Mouse (Mus musculus) embryonic fibroblast, embryonic 13.5 days (primary cell): ENCODE data around the gene As3mt. TPM values are rescaled to one million over a fixed set of nuclear protein-coding genes. Genes with fewer than 3 reads are reported as not detected.
"Not testable (repeated sequence)": the region's sequence is repeated elsewhere in the genome, so short reads cannot be mapped to it uniquely, and the experiment has no call there.

Experiments
- H3K27ac ChIP-seq: 2 replicates; pipeline ENCODE4 v1.5.1; 2012; ENCODE audit warnings: low read length, control low read depth, inconsistent platforms; ENCODE audit not compliant: insufficient read depth
- H3K4me1 ChIP-seq: 2 replicates; pipeline ENCODE4 v1.6.1; 2011; ENCODE audit warnings: low read length; ENCODE audit not compliant: control insufficient read depth, insufficient read depth
- H3K4me3 ChIP-seq: 2 replicates; pipeline ENCODE4 v1.5.1; 2011; ENCODE audit warnings: mild to moderate bottlenecking, control low read depth, low read length; ENCODE audit not compliant: insufficient read depth
- CTCF ChIP-seq: IDR thresholded peaks from 2 replicates; pipeline ENCODE4 v1.5.1; 2011; ENCODE audit warnings: mild to moderate bottlenecking, control low read depth, low read length, moderate library complexity, borderline replicate concordance; ENCODE audit not compliant: insufficient read depth
- POLR2A ChIP-seq: IDR thresholded peaks from 2 replicates; pipeline ENCODE4 v1.6.1; 2011; ENCODE audit warnings: low read depth, mild to moderate bottlenecking, control low read depth, low read length, moderate library complexity
- polyA plus RNA-seq: library from polyadenylated mRNA; stranded (reverse); fragments of >200 nt; gene quantifications from 2 replicates; pipeline ENCODE4 v1.2.4, GENCODE M21; 2011; ENCODE audit warnings: low read depth; ENCODE audit not compliant: missing spikeins, insufficient read length

Gene As3mt
- polyA plus RNA-seq, 1 experiment: 5.6 TPM

GRCm38 (mm10) chr19:46740341-46741008, 33.2 kb downstream of the As3mt start:
- Histone ChIP-seq H3K4me3 (no peak overlapping the region), H3K27ac (no peak overlapping the region), H3K4me1 (no peaks in the 10 kb centered on the region)
- TF ChIP-seq CTCF (no peak), POLR2A (no peak)

- H3K4me3 ChIP-seq: no peak overlapping the region
- no peaks in the 10 kb centered on the region for H3K4me1 ChIP-seq
- TF ChIP-seq POLR2A: no peak
- TF ChIP-seq CTCF: peak; percentile 18; the same call in 1 of the 2 replicates
These were observed 34.3 kb downstream of the As3mt start for GRCm38 (mm10) chr19:46741574-46741973.

GRCm38 (mm10) chr19:46744681-46745080, 37.4 kb downstream of the As3mt start:
- TF ChIP-seq POLR2A (no peak), CTCF (no peak)
- Histone ChIP-seq H3K4me3 (no peak overlapping the region), H3K27ac (no peak overlapping the region), H3K4me1 (no peaks in the 10 kb centered on the region)

More at GRCm38 (mm10) chr19:46741574-46741973, 34.3 kb downstream of the As3mt start:
- H3K27ac ChIP-seq: no peak overlapping the region

GRCm38 (mm10) chr19:46747799-46748198, 40.5 kb downstream of the As3mt start:
- no peaks in the 10 kb centered on the region for H3K4me1 ChIP-seq
- no peak overlapping the region for H3K27ac ChIP-seq
- no peak overlapping the region for H3K4me3 ChIP-seq
- TF ChIP-seq CTCF (no peak), POLR2A (no peak)

GRCm38 (mm10) chr19:46752235-46752634, 45.0 kb downstream of the As3mt start:
- Histone ChIP-seq H3K4me1 (no peaks in the 10 kb centered on the region), H3K4me3 (no peak overlapping the region), H3K27ac (no peak overlapping the region)
- TF ChIP-seq POLR2A: no peak
- no peak for TF ChIP-seq CTCF

GRCm38 (mm10) chr19:46755066-46755465, 47.8 kb downstream of the As3mt start:
- no peaks in the 10 kb centered on the region for H3K4me1 ChIP-seq
- TF ChIP-seq POLR2A (no peak), CTCF (peak; percentile 36; the same call in 1 of the 2 replicates)
- no peak overlapping the region for H3K4me3 ChIP-seq
- H3K27ac ChIP-seq: no peak overlapping the region

DNA sequence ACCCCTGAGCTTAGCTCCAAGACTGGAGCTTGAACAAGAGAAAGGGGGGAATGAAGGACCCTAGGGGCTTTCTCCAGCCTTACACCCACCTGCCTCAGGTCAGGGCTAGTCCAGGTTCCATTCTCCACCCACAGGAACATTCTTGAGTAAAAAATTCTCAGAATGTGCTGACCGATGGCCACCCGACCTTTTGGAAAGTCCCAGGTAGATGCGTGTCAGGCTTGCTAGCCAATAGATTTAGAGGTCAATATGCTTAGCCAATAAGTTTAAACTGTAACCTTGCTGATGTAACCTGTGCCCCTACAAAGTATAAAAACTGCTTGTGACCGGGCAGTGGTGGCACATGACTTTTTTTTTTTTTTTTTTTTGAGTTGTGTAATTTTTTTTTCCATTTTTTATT, 49.0 kb downstream of the As3mt start:
- Histone ChIP-seq H3K27ac (no peak overlapping the region), H3K4me1 (no peaks in the 10 kb centered on the region), H3K4me3 (no peak overlapping the region)
- TF ChIP-seq POLR2A: no peak
- no peak for TF ChIP-seq CTCF

GRCm38 (mm10) chr19:46759096-46759495, 51.8 kb downstream of the As3mt start:
- Histone ChIP-seq H3K4me1 (no peaks in the 10 kb centered on the region), H3K27ac (no peak overlapping the region), H3K4me3 (no peak overlapping the region)
- TF ChIP-seq CTCF (no peak), POLR2A (no peak)

GRCm38 (mm10) chr19:46759909-46760308, 52.7 kb downstream of the As3mt start:
- not testable (repeated sequence) for H3K4me1 ChIP-seq, H3K4me3 ChIP-seq, H3K27ac ChIP-seq

- Histone ChIP-seq H3K4me3 (peak overlapping the region; percentile 45), H3K27ac (no peak overlapping the region), H3K4me1 (no peaks in the 10 kb centered on the region)
- peak; percentile 96 for TF ChIP-seq CTCF
- TF ChIP-seq POLR2A: no peak
These were observed 53.3 kb downstream of the As3mt start for GRCm38 (mm10) chr19:46760375-46761160.
